Mouse (Mus musculus): ENCODE data around the gene Erc1. TPM values are rescaled to one million over a fixed set of nuclear protein-coding genes. Genes with fewer than 3 reads are reported as not detected.

Gene Erc1
- polyA plus RNA-seq, 1 experiment, result 8.7 TPM

DNA sequence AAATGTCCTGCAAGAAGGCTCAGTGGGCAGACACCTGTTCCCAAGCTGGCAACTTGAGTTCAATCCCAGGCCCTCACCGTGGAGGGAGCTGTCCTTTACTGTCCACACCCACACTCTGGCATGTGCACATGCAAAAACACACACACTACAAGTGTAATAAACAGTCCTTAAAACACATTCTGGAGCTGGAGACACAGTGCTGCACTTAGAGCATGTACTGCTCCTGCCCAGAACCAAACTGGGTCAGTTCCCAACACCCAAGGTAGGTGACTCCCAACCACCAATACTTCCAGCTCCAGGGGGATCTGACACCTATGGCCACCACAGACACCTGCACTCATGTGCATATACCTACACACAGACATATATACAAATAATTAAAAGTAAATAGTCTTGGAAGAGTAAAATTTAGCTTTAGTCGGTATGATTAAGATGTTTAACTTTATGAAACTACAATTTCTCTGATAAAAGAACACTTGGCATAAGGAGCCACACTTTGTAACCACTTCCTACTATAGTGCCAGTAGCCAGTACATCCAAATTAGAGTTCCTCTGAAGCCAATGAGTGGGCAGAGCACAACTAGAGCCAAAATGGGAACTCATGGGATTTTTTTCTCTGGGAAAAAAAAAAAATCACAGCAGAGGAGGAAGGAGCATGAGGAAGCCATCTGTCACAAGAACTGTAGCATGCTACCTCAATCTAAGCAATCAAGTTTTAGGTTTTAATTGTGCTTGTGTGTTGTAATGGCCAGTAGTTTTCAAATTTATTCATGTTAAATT lies 39.1 kb downstream of the Erc1 start:
- Histone ChIP-seq H3K4me1 (ENCODE audit: control insufficient read depth, insufficient read depth, low read length) (no peaks in the 10 kb centered on the region), H3K4me3 (replicated peaks; ENCODE audit: extremely low read depth, low read depth, low read length) (no peak overlapping the region)
- TF ChIP-seq CTCF (IDR thresholded peaks at IDR 0.05; ENCODE audit: insufficient read depth, low read length), result no peak
- TF ChIP-seq POLR2A (IDR thresholded peaks at IDR 0.05; ENCODE audit: borderline replicate concordance, extremely low read depth, low read depth, low read length), result no peak
- no peak for DNase-seq
- WGBS, result 47% methylated on average over 2 of the region's 2 CpGs

DNA sequence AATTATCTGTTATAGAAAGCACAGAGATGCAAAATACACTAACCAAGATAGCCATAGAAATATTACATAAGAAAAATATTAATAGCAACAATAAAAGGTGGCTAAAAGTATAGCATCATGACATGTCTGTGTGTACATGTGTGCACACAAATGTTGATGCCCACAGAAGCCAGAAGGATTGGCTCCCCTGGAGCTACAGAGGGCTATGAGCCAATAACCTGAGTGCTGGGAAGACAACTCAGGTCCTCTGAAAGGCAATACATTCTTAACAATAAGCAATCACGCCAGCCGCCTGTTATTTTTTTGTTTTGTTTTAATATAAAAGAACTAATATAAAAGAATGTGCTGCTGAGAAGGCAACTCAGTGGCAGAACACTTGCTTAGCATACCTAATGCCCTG lies 44.7 kb downstream of the Erc1 start:
- DNase-seq, result no peak
- TF ChIP-seq POLR2A (IDR thresholded peaks at IDR 0.05; ENCODE audit: borderline replicate concordance, extremely low read depth, low read depth, low read length) (no peak), CTCF (IDR thresholded peaks at IDR 0.05; ENCODE audit: insufficient read depth, low read length) (no peak)

DNA sequence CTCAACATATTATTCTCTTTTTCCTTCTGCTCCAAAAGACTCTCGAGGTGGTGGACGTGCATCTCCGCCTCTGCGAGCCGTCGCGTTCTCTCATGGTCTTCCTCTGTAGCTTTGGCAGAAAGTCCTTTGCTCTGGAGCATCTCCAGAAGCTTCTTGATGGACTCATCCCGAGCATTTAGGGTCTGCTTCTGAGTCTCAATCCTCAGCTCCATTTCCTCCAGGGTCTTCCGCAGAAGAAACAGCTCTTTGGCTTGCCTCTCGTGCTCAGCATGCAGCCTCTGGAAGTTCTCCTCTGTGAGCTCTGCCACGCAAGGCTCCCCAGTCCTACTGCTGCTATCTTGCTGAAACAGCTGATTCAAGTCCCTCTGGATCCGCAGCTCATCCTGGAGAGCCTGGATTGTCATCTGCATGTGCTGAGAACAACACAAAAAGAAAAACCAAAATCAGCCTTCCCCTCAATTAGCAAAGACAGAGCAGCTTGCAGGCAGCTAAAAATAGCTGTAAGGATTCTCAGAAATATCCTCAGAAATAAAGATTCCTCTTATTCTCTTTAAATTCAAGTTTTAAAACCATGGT lies 51.0 kb downstream of the Erc1 start:
- Histone ChIP-seq H3K4me1 (ENCODE audit: control insufficient read depth, insufficient read depth, low read length) (no peaks in the 10 kb centered on the region), H3K4me3 (replicated peaks; ENCODE audit: extremely low read depth, low read depth, low read length) (no peak overlapping the region)
- TF ChIP-seq CTCF (IDR thresholded peaks at IDR 0.05; ENCODE audit: insufficient read depth, low read length), result no peak
- TF ChIP-seq POLR2A (IDR thresholded peaks at IDR 0.05; ENCODE audit: borderline replicate concordance, extremely low read depth, low read depth, low read length), result no peak
- 90% methylated on average over 12 of the region's 12 CpGs for WGBS
- DNase-seq, result no peak

More for the DNA sequence above, 44.7 kb downstream of the Erc1 start:
- Histone ChIP-seq H3K4me1 (ENCODE audit: control insufficient read depth, insufficient read depth, low read length) (no peaks in the 10 kb centered on the region), H3K4me3 (replicated peaks; ENCODE audit: extremely low read depth, low read depth, low read length) (no peak overlapping the region)
- 91% methylated on average over 2 of the region's 2 CpGs for WGBS

DNA sequence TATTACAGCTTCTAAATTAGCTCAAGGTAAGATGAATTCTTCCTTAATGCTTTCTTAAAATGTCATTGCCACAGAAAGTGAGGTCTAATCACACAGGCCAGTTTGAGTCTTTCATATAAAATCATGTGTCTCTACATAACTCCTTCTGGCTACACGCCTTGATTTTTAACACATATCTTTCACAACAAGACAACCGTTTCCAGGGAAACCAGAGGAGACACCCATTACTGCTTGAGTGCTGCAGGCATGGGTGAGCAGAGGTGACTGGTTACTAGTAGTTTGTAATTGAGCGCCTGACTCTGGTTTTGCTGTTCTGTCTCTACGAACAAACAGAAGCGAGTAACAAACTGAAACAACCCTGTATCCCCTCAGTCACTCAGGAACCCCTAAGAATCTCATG lies 51.7 kb downstream of the Erc1 start:
- no peak for TF ChIP-seq CTCF (IDR thresholded peaks at IDR 0.05; ENCODE audit: insufficient read depth, low read length)
- no peak for TF ChIP-seq POLR2A (IDR thresholded peaks at IDR 0.05; ENCODE audit: borderline replicate concordance, extremely low read depth, low read depth, low read length)
- 89% methylated on average over 5 of the region's 5 CpGs for WGBS
- H3K4me3 ChIP-seq (replicated peaks; ENCODE audit: extremely low read depth, low read depth, low read length), result no peak overlapping the region
- no peaks in the 10 kb centered on the region for H3K4me1 ChIP-seq (ENCODE audit: control insufficient read depth, insufficient read depth, low read length)
- no peak for DNase-seq

DNA sequence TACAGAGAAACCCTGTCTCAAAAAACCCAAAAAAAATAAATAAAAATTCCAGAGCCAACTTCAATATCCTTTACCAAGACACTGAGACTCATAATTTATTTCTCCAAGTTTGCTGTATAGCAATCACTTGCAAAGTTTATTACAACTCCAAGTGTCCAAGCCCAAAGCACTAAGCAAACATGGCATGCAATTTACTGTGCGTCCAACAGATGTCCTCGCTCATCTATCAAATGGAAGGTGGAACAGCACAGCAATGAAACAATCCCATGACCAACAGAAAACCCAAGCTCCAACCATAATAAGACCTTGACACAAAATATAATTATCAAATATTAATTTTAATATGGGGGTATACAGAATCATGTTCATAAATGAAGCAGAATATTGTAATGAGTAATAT lies 55.4 kb downstream of the Erc1 start:
- 45% methylated on average over 2 of the region's 2 CpGs for WGBS
- DNase-seq, result peak; percentile 36
- Histone ChIP-seq H3K4me3 (replicated peaks; ENCODE audit: extremely low read depth, low read depth, low read length) (no peak overlapping the region), H3K4me1 (ENCODE audit: control insufficient read depth, insufficient read depth, low read length) (no peaks in the 10 kb centered on the region)
- TF ChIP-seq CTCF (IDR thresholded peaks at IDR 0.05; ENCODE audit: insufficient read depth, low read length), result peak; percentile 46
- TF ChIP-seq POLR2A (IDR thresholded peaks at IDR 0.05; ENCODE audit: borderline replicate concordance, extremely low read depth, low read depth, low read length), result no peak

DNA sequence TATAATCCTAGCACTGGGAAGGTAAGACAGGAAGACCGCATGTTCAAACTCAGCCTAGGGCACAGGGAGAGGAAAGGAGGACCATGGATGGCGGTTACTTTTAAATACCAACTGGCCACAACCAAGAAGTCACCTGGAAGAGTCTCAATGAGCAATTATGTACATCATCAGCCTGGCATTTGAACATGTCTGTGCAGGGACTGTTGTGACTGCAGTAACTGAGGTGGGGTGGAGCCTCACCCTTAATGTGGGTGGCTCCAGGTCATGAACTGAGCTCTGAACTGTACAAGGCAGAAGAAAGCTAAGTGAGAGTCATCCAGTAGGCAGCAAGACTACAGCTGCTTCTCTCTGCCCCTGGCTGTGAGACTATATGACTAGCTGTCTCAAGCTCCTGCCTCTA lies 65.6 kb downstream of the Erc1 start:
- WGBS, result 95% methylated on average over 2 of the region's 2 CpGs
- H3K4me1 ChIP-seq (ENCODE audit: control insufficient read depth, insufficient read depth, low read length), result no peaks in the 10 kb centered on the region
- DNase-seq, result no peak
- H3K4me3 ChIP-seq (replicated peaks; ENCODE audit: extremely low read depth, low read depth, low read length), result no peak overlapping the region
- TF ChIP-seq CTCF (IDR thresholded peaks at IDR 0.05; ENCODE audit: insufficient read depth, low read length) (no peak), POLR2A (IDR thresholded peaks at IDR 0.05; ENCODE audit: borderline replicate concordance, extremely low read depth, low read depth, low read length) (no peak)

DNA sequence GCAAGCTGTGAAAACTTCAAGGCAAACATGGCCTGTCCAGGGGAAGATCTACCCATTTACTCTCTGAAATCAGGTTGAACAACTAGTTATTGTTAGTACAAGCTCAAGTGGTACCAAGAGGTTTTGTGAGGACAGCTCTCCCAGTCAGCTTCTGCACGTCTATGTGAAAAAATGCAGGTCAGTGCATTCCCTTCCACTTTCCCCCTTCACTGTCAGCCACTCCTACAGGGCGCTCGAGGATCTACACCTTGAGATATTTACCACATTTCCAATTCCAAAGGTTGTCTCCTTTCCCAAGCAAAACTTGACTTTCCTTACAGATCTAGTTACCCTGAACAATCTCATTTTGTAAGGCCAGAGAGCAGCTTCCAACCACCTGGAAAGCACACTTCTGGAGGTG lies 66.9 kb downstream of the Erc1 start:
- WGBS, result 64% methylated on average over 3 of the region's 3 CpGs
- DNase-seq, result no peak
- Histone ChIP-seq H3K4me1 (ENCODE audit: control insufficient read depth, insufficient read depth, low read length) (no peaks in the 10 kb centered on the region), H3K4me3 (replicated peaks; ENCODE audit: extremely low read depth, low read depth, low read length) (no peak overlapping the region)
- no peak for TF ChIP-seq POLR2A (IDR thresholded peaks at IDR 0.05; ENCODE audit: borderline replicate concordance, extremely low read depth, low read depth, low read length)
- TF ChIP-seq CTCF (IDR thresholded peaks at IDR 0.05; ENCODE audit: insufficient read depth, low read length), result no peak

DNA sequence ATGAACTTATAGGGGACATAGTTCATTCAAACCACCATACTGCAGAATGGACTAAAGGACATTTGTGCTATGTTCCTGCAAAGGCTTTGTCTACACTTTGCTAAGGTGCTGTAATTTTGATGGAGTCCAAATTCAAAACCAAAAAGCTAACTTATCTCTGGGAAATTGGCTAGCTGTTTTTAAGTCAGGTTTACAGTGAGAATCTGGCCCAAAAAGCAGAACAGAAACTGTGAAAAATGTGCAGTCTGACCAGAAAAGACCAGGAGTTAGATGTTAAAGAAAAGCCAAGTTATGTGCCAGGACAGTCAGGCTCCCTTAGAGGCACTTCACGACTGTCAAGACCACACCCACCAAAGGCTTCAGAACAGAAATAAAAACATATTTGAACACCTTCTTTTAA lies 79.2 kb downstream of the Erc1 start:
- no peaks in the 10 kb centered on the region for H3K4me1 ChIP-seq (ENCODE audit: control insufficient read depth, insufficient read depth, low read length)
- WGBS, result 48% methylated on average over 1 of the region's 1 CpGs
- H3K4me3 ChIP-seq (replicated peaks; ENCODE audit: extremely low read depth, low read depth, low read length), result no peak overlapping the region
- DNase-seq, result no peak
- TF ChIP-seq POLR2A (IDR thresholded peaks at IDR 0.05; ENCODE audit: borderline replicate concordance, extremely low read depth, low read depth, low read length) (no peak), CTCF (IDR thresholded peaks at IDR 0.05; ENCODE audit: insufficient read depth, low read length) (no peak)

DNA sequence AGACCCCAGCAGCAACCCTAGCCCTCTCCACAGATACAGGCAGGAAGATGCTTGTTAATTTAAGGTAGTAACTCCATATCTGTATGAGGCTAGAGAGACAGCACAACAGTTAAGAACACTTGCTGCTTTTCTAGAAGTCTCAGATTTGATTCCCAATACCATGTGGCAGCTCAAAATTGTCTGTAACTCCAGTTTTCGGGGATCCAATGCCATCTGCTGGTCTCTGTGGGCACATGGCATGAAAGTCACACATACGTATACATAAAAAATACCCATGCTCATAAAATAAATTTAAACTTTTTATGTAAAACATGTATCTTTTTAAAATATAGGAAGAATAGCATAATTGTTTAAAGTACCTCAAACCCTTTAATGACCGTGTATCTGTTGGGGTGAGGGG lies 83.6 kb downstream of the Erc1 start:
- no peaks in the 10 kb centered on the region for H3K4me1 ChIP-seq (ENCODE audit: control insufficient read depth, insufficient read depth, low read length)
- DNase-seq, result no peak
- no peak for TF ChIP-seq POLR2A (IDR thresholded peaks at IDR 0.05; ENCODE audit: borderline replicate concordance, extremely low read depth, low read depth, low read length)
- no peak for TF ChIP-seq CTCF (IDR thresholded peaks at IDR 0.05; ENCODE audit: insufficient read depth, low read length)
- H3K4me3 ChIP-seq (replicated peaks; ENCODE audit: extremely low read depth, low read depth, low read length), result no peak overlapping the region
- 94% methylated on average over 3 of the region's 3 CpGs for WGBS

DNA sequence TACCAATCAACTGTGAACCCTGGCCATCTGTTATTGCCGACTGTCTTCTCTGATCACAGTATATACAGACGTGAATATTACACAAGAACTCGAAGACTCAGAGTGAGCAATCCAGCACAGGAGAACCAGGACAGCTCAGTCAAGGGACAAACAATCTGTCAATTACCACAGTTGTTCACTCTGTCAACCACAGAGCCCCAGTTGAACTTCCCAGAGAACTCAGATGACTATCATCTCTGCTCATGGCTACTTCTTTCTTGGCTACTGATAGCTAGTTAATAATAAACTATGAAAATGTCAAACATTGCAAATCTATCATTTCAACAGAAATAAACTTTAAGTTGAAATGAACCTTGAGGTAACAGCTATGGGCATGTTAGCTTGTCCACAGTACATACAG lies 88.1 kb downstream of the Erc1 start:
- WGBS, result 80% methylated on average over 3 of the region's 3 CpGs
- TF ChIP-seq CTCF (IDR thresholded peaks at IDR 0.05; ENCODE audit: insufficient read depth, low read length), result no peak
- TF ChIP-seq POLR2A (IDR thresholded peaks at IDR 0.05; ENCODE audit: borderline replicate concordance, extremely low read depth, low read depth, low read length), result no peak
- Histone ChIP-seq H3K4me3 (replicated peaks; ENCODE audit: extremely low read depth, low read depth, low read length) (no peak overlapping the region), H3K4me1 (ENCODE audit: control insufficient read depth, insufficient read depth, low read length) (no peaks in the 10 kb centered on the region)
- no peak for DNase-seq

Data from lung, adult 2 months (tissue).